Mouse (Mus musculus): Measurements from ENCODE around the gene Rpl27a. TPM values are rescaled to one million over a fixed set of nuclear protein-coding genes. Genes with fewer than 3 reads are reported as not detected.

Gene Rpl27a
- polyA plus RNA-seq, 2 experiments = 93.6 to 486 TPM

GRCm38 (mm10) chr7:109568391-109568892, 49.5 kb downstream of the Rpl27a start:
- Histone ChIP-seq H3K4me1 (replicated peaks; ENCODE audit: control insufficient read depth in 2 of 2, insufficient read depth in 2 of 2, low read length in 1 of 2) (peaks cover 0 to 6% of the 10 kb centered on the region in 2 experiments; a peak in 2 of 4 replicates), H3K4me2 (ENCODE audit: low read depth) (no peak overlapping the region), H3K9ac (replicated peaks) (no peak overlapping the region), H3K36me3 (replicated peaks; ENCODE audit: control insufficient read depth, insufficient read depth, low read depth) (no peaks in the 10 kb centered on the region), H3K4me3 (ENCODE audit: insufficient read depth in 1 of 2, low read depth in 2 of 2, low read length in 2 of 2) (no peak overlapping the region), H3K27me3 (ENCODE audit: control insufficient read depth, insufficient read depth, low read length) (no peaks in the 10 kb centered on the region), H3K9me3 (ENCODE audit: control insufficient read depth, low read length) (no peaks in the 10 kb centered on the region), H3K27ac (no peak overlapping the region)
- no peak for TF ChIP-seq CTCF (IDR thresholded peaks at IDR 0.05; ENCODE audit: low read depth)
- no peak for TF ChIP-seq EP300 (IDR thresholded peaks at IDR 0.05; ENCODE audit: low read depth)
- ATAC-seq (ENCODE audit: insufficient read depth) = no peak
- 72% methylated on average over 4 of the region's 4 CpGs for WGBS (ENCODE audit: insufficient replicate concordance)
- DNase-seq (ENCODE audit: low read depth in 3 of 3, low spot score in 3 of 3) = no peak

Small RNA genes lying within 50 kb of the gene (microRNA-seq; reads per million reads assigned to microRNA genes)
- gene Gm47284 = 2.5 reads per million

Other genes with a start within 250 kb of the Rpl27a start
- gene Stk33, start 80.1 kb upstream of the Rpl27a start, polyA plus RNA-seq (2012; rRNA removed) = not detected in 2 replicates
- not detected in 2 replicates for gene Stk33, start 80.1 kb upstream of the Rpl27a start, polyA plus RNA-seq (2014; fragmentation: Nextera tagmentation; extraction: Ambion mirVana)
- 0.03 TPM in 2 replicates for gene Trim66, start 11.0 kb upstream of the Rpl27a start, polyA plus RNA-seq (2012; rRNA removed)
- 0.03 TPM in 1 of 2 replicates, not detected in the other for gene Trim66, start 11.0 kb upstream of the Rpl27a start, polyA plus RNA-seq (2014; fragmentation: Nextera tagmentation; extraction: Ambion mirVana)
- gene St5, start 184.5 kb downstream of the Rpl27a start, polyA plus RNA-seq (2012; rRNA removed) = 14.0 and 20.6 TPM in 2 replicates
- gene St5, start 184.5 kb downstream of the Rpl27a start, polyA plus RNA-seq (2014; fragmentation: Nextera tagmentation; extraction: Ambion mirVana) = 13.8 and 18.0 TPM in 2 replicates
- 11.2 and 19.5 TPM in 2 replicates for gene Akip1, start 184.5 kb downstream of the Rpl27a start, polyA plus RNA-seq (2012; rRNA removed)
- gene Akip1, start 184.5 kb downstream of the Rpl27a start, polyA plus RNA-seq (2014; fragmentation: Nextera tagmentation; extraction: Ambion mirVana) = 42.5 and 44.6 TPM in 2 replicates
- gene BC051019, start 204.7 kb downstream of the Rpl27a start, polyA plus RNA-seq (2012; rRNA removed) = 0.03 and 0.07 TPM in 2 replicates
- gene BC051019, start 204.7 kb downstream of the Rpl27a start, polyA plus RNA-seq (2014; fragmentation: Nextera tagmentation; extraction: Ambion mirVana) = 0.11 and 0.19 TPM in 2 replicates
- gene Ascl3, start 212.6 kb downstream of the Rpl27a start, polyA plus RNA-seq (2012; rRNA removed) = not detected in 2 replicates
- gene Ascl3, start 212.6 kb downstream of the Rpl27a start, polyA plus RNA-seq (2014; fragmentation: Nextera tagmentation; extraction: Ambion mirVana) = not detected in 2 replicates
- gene Tmem9b, start 233.7 kb downstream of the Rpl27a start, polyA plus RNA-seq (2012; rRNA removed) = 14.3 and 15.9 TPM in 2 replicates
- gene Tmem9b, start 233.7 kb downstream of the Rpl27a start, polyA plus RNA-seq (2014; fragmentation: Nextera tagmentation; extraction: Ambion mirVana) = 40.8 and 41.0 TPM in 2 replicates

All from liver, embryonic 14.5 days (tissue).